Mouse (Mus musculus) forebrain, embryonic 15.5 days (tissue): ENCODE results near the gene Dis3l2. TPM values are rescaled to one million over a fixed set of nuclear protein-coding genes. Genes with fewer than 3 reads are reported as not detected.

Source experiments
- ATAC-seq: fragments of 200-750 bp; cut with Nextera tagmentation; replicated peaks from 2 replicates; pipeline ENCODE4 v1.8.0; 2017; ENCODE audit warnings: mild to moderate bottlenecking, moderate TSS enrichment, moderate library complexity
- H3K27ac ChIP-seq: fragments of 300-500 bp; sonication (generic); replicated peaks from 2 replicates; pipeline ENCODE4 v1.5.1; 2015; ENCODE audit warnings: mild to moderate bottlenecking, inconsistent platforms
- H3K27me3 ChIP-seq: fragments of 300-500 bp; sonication (generic); 2 replicates; pipeline ENCODE4 v1.6.1; 2015; ENCODE audit warnings: inconsistent platforms
- H3K36me3 ChIP-seq: fragments of 300-500 bp; sonication (generic); 2 replicates; pipeline ENCODE4 v1.6.1; 2015; ENCODE audit warnings: mild to moderate bottlenecking, inconsistent platforms
- H3K4me1 ChIP-seq: fragments of 300-500 bp; sonication (generic); 2 replicates; pipeline ENCODE4 v1.6.1; 2015; ENCODE audit warnings: inconsistent platforms
- H3K4me2 ChIP-seq: fragments of 300-500 bp; sonication (generic); replicated peaks from 2 replicates; pipeline ENCODE4 v1.6.1; 2015; ENCODE audit warnings: mild to moderate bottlenecking, inconsistent platforms
- H3K4me3 ChIP-seq: fragments of 300-500 bp; sonication (generic); 2 replicates; pipeline ENCODE4 v1.5.1; 2015; ENCODE audit warnings: mild to moderate bottlenecking, inconsistent platforms
- H3K9ac ChIP-seq: fragments of 300-500 bp; sonication (generic); replicated peaks from 2 replicates; pipeline ENCODE4 v1.6.1; 2015; ENCODE audit warnings: mild to moderate bottlenecking, inconsistent platforms
- H3K9me3 ChIP-seq: fragments of 300-500 bp; sonication (generic); 2 replicates; pipeline ENCODE4 v1.6.1; 2016; ENCODE audit warnings: inconsistent platforms
- WGBS: fragments of 180-500 bp; shearing (Covaris S2); methylation state at CpG from one replicate; pipeline ENCODE4 v1.1.7; 2015; ENCODE audit warnings: mixed read lengths; 5-methylcytosine and 5-hydroxymethylcytosine counted together
- polyA plus RNA-seq: library from polyadenylated mRNA; unstranded; fragments of >200 nt; fragmentation: Nextera tagmentation; extraction: Ambion mirVana; gene quantifications from 2 replicates; pipeline ENCODE4 v1.2.1, GENCODE M21; 2015

The Dis3l2 gene
- polyA plus RNA-seq, 1 experiment from 2014 or later, result 39.7 TPM

- Histone ChIP-seq H3K4me2 (no peak overlapping the region), H3K36me3 (no peaks in the 10 kb centered on the region), H3K4me3 (no peak overlapping the region), H3K27me3 (no peaks in the 10 kb centered on the region), H3K27ac (no peak overlapping the region), H3K9ac (no peak overlapping the region), H3K4me1 (peaks cover 8% of the 10 kb centered on the region), H3K9me3 (no peaks in the 10 kb centered on the region)
- no peak for ATAC-seq
- WGBS, result 38% methylated on average over 2 of the region's 2 CpGs
Observed at GRCm38 (mm10) chr1:86698721-86699120, 4.9 kb upstream of the Dis3l2 start.

GRCm38 (mm10) chr1:86699346-86700136 is 4.1 kb upstream of the Dis3l2 start:
- WGBS, result 68% methylated on average over 11 of the region's 11 CpGs
- H3K9me3 ChIP-seq, result no peaks in the 10 kb centered on the region
- no peak for ATAC-seq
- no peak overlapping the region for H3K9ac ChIP-seq
- H3K27me3 ChIP-seq, result no peaks in the 10 kb centered on the region
- no peak overlapping the region for H3K27ac ChIP-seq
- H3K4me3 ChIP-seq, result no peak overlapping the region
- no peaks in the 10 kb centered on the region for H3K36me3 ChIP-seq
- peaks cover 13% of the 10 kb centered on the region for H3K4me1 ChIP-seq
- no peak overlapping the region for H3K4me2 ChIP-seq

GRCm38 (mm10) chr1:86700367-86700766 is 3.2 kb upstream of the Dis3l2 start:
- no peaks in the 10 kb centered on the region for H3K27me3 ChIP-seq
- H3K9ac ChIP-seq, result no peak overlapping the region
- no peak overlapping the region for H3K27ac ChIP-seq
- no peaks in the 10 kb centered on the region for H3K9me3 ChIP-seq
- WGBS, result 84% methylated on average over 7 of the region's 7 CpGs
- H3K4me1 ChIP-seq, result peaks cover 21% of the 10 kb centered on the region
- no peak overlapping the region for H3K4me3 ChIP-seq
- H3K4me2 ChIP-seq, result no peak overlapping the region
- no peak for ATAC-seq
- H3K36me3 ChIP-seq, result no peaks in the 10 kb centered on the region

- Histone ChIP-seq H3K27ac (peak overlapping the region; percentile 88), H3K4me2 (peak overlapping the region; percentile 64), H3K9me3 (no peaks in the 10 kb centered on the region), H3K4me3 (peak overlapping the region; percentile 87), H3K9ac (peak overlapping the region; percentile 85), H3K36me3 (no peaks in the 10 kb centered on the region), H3K4me1 (peaks cover 24% of the 10 kb centered on the region), H3K27me3 (no peaks in the 10 kb centered on the region)
- no peak; the same call in 1 of the 2 replicates for ATAC-seq
- 1% methylated on average over 27 of the region's 27 CpGs for WGBS
Observed at GRCm38 (mm10) chr1:86703965-86704326, 338 bp downstream of the Dis3l2 start.

- Histone ChIP-seq H3K9me3 (no peaks in the 10 kb centered on the region), H3K4me2 (no peak overlapping the region), H3K27me3 (no peaks in the 10 kb centered on the region), H3K27ac (no peak overlapping the region), H3K4me3 (no peak overlapping the region), H3K9ac (no peak overlapping the region), H3K4me1 (peaks cover 24% of the 10 kb centered on the region), H3K36me3 (no peaks in the 10 kb centered on the region)
- 78% methylated on average over 3 of the region's 3 CpGs for WGBS
- no peak for ATAC-seq
Observed at GRCm38 (mm10) chr1:86705461-86705860, 1.9 kb downstream of the Dis3l2 start.

- H3K4me2 ChIP-seq, result no peak overlapping the region
- H3K9ac ChIP-seq, result no peak overlapping the region
- H3K4me3 ChIP-seq, result no peak overlapping the region
- no peaks in the 10 kb centered on the region for H3K9me3 ChIP-seq
- no peaks in the 10 kb centered on the region for H3K36me3 ChIP-seq
- peaks cover 11% of the 10 kb centered on the region for H3K4me1 ChIP-seq
- WGBS, result 76% methylated on average over 4 of the region's 4 CpGs
- H3K27me3 ChIP-seq, result no peaks in the 10 kb centered on the region
- no peak overlapping the region for H3K27ac ChIP-seq
- ATAC-seq, result no peak
Observed at GRCm38 (mm10) chr1:86709546-86709945, 5.9 kb downstream of the Dis3l2 start.

GRCm38 (mm10) chr1:86712045-86712444 is 8.4 kb downstream of the Dis3l2 start:
- Histone ChIP-seq H3K4me2 (no peak overlapping the region), H3K36me3 (no peaks in the 10 kb centered on the region), H3K27me3 (no peaks in the 10 kb centered on the region), H3K27ac (no peak overlapping the region), H3K9ac (no peak overlapping the region), H3K4me3 (no peak overlapping the region), H3K4me1 (no peaks in the 10 kb centered on the region), H3K9me3 (no peaks in the 10 kb centered on the region)
- 86% methylated on average over 2 of the region's 2 CpGs for WGBS
- no peak for ATAC-seq

GRCm38 (mm10) chr1:86713054-86713453 is 9.4 kb downstream of the Dis3l2 start:
- WGBS, result 97% methylated on average over 4 of the region's 4 CpGs
- no peak for ATAC-seq
- H3K4me2 ChIP-seq, result no peak overlapping the region

GRCm38 (mm10) chr1:86718190-86718589 is 14.6 kb downstream of the Dis3l2 start:
- H3K4me2 ChIP-seq, result no peak overlapping the region
- no peaks in the 10 kb centered on the region for H3K27me3 ChIP-seq
- H3K9ac ChIP-seq, result no peak overlapping the region
- no peak overlapping the region for H3K27ac ChIP-seq
- WGBS, result 90% methylated on average over 1 of the region's 1 CpGs
- no peaks in the 10 kb centered on the region for H3K36me3 ChIP-seq
- no peaks in the 10 kb centered on the region for H3K9me3 ChIP-seq
- no peaks in the 10 kb centered on the region for H3K4me1 ChIP-seq
- ATAC-seq, result no peak
- no peak overlapping the region for H3K4me3 ChIP-seq

More at GRCm38 (mm10) chr1:86713054-86713453, 9.4 kb downstream of the Dis3l2 start:
- H3K4me3 ChIP-seq, result no peak overlapping the region
- H3K27me3 ChIP-seq, result no peaks in the 10 kb centered on the region
- no peaks in the 10 kb centered on the region for H3K9me3 ChIP-seq
- no peaks in the 10 kb centered on the region for H3K36me3 ChIP-seq
- H3K27ac ChIP-seq, result no peak overlapping the region
- no peaks in the 10 kb centered on the region for H3K4me1 ChIP-seq
- no peak overlapping the region for H3K9ac ChIP-seq

- H3K4me2 ChIP-seq, result no peak overlapping the region
- WGBS, result 87% methylated on average over 4 of the region's 4 CpGs
- H3K27me3 ChIP-seq, result no peaks in the 10 kb centered on the region
- no peaks in the 10 kb centered on the region for H3K9me3 ChIP-seq
- H3K4me1 ChIP-seq, result no peaks in the 10 kb centered on the region
- H3K4me3 ChIP-seq, result no peak overlapping the region
- H3K36me3 ChIP-seq, result no peaks in the 10 kb centered on the region
- H3K9ac ChIP-seq, result no peak overlapping the region
- no peak for ATAC-seq
- H3K27ac ChIP-seq, result no peak overlapping the region
Observed at GRCm38 (mm10) chr1:86719391-86719790, 15.8 kb downstream of the Dis3l2 start.

GRCm38 (mm10) chr1:86733160-86733821 is 29.7 kb downstream of the Dis3l2 start:
- Histone ChIP-seq H3K4me2 (no peak overlapping the region), H3K9me3 (no peaks in the 10 kb centered on the region), H3K4me1 (no peaks in the 10 kb centered on the region), H3K4me3 (no peak overlapping the region), H3K36me3 (no peaks in the 10 kb centered on the region), H3K27ac (no peak overlapping the region), H3K9ac (no peak overlapping the region), H3K27me3 (no peaks in the 10 kb centered on the region)
- WGBS, result 83% methylated on average over 2 of the region's 2 CpGs
- ATAC-seq, result no peak

- 89% methylated on average over 1 of the region's 1 CpGs for WGBS
- Histone ChIP-seq H3K36me3 (no peaks in the 10 kb centered on the region), H3K4me1 (no peaks in the 10 kb centered on the region), H3K9me3 (no peaks in the 10 kb centered on the region), H3K27me3 (no peaks in the 10 kb centered on the region), H3K4me2 (no peak overlapping the region), H3K4me3 (no peak overlapping the region), H3K27ac (no peak overlapping the region), H3K9ac (no peak overlapping the region)
- ATAC-seq, result no peak
Observed at GRCm38 (mm10) chr1:86736414-86736813, 32.8 kb downstream of the Dis3l2 start.
